Mouse (Mus musculus): ENCODE measurements at regions not wholly inside any gene's neighbourhood (a gene's known extent, or its start where the extent isn't known, plus 50 kb on each side); places are given as distances from the start of the nearest gene placed in this dataset.

- TF ChIP-seq CTCF (IDR thresholded peaks at IDR 0.05; ENCODE audit: extremely low read depth, insufficient read depth, insufficient read length, insufficient replicate concordance), result no peak
- no peak for TF ChIP-seq POLR2A (IDR thresholded peaks at IDR 0.05; ENCODE audit: low read depth, low read length)
These were observed 411.9 kb upstream of the Ccdc54 start for GRCm38 (mm10) chr16:51002876-51003275.
